Mouse (Mus musculus): Measurements from ENCODE around the gene Slc25a45. TPM values are rescaled to one million over a fixed set of nuclear protein-coding genes. Genes with fewer than 3 reads are reported as not detected.

Gene Slc25a45
- total RNA-seq, 2 experiments from 2014 or later, result 2.5 to 2.7 TPM

- H3K27ac ChIP-seq, result peak overlapping the region; percentile 85; the same call in 1 of the 2 replicates
- H3K4me3 ChIP-seq, result peak overlapping the region; percentile 97
- intact Hi-C loops (cut with DNase I), result no loop called here
- no peak for TF ChIP-seq CTCF (IDR thresholded peaks at IDR 0.05)
- no peak for DNase-seq (ENCODE audit: extremely low spot score in 1 of 2, low spot score in 2 of 2)
Measured at GRCm38 (mm10) chr19:5911430-5912102, 34.0 kb downstream of the Slc25a45 start.

GRCm38 (mm10) chr19:5912103-5913006, 34.7 kb downstream of the Slc25a45 start:
- peak; percentile 98 for DNase-seq (ENCODE audit: extremely low spot score in 1 of 2, low spot score in 2 of 2)
- peak overlapping the region; percentile 87 for H3K27ac ChIP-seq
- peak overlapping the region; percentile 97 for H3K4me3 ChIP-seq
- intact Hi-C loops (cut with DNase I), result no loop called here
- TF ChIP-seq CTCF (IDR thresholded peaks at IDR 0.05), result no peak; the same call in 1 of the 2 replicates

GRCm38 (mm10) chr19:5913007-5913719, 35.6 kb downstream of the Slc25a45 start, which contains the start of gene Dpf2:
TSS of gene Dpf2 (minus strand) at chr19:5913010.
- Histone ChIP-seq H3K4me3 (peak within 1 kb of the TSS; percentile 97), H3K27ac (peak within 1 kb of the TSS; percentile 87)
- DNase-seq (ENCODE audit: extremely low spot score in 1 of 2, low spot score in 2 of 2), result no peak
- intact Hi-C loops (cut with DNase I), result no loop called here
- no peak for TF ChIP-seq CTCF (IDR thresholded peaks at IDR 0.05)

- intact Hi-C loops (cut with DNase I), result no loop called here
- Histone ChIP-seq H3K4me3 (no peak overlapping the region), H3K27ac (no peak overlapping the region)
- no peak for DNase-seq (ENCODE audit: extremely low spot score in 1 of 2, low spot score in 2 of 2)
- no peak for TF ChIP-seq CTCF (IDR thresholded peaks at IDR 0.05)
Measured at GRCm38 (mm10) chr19:5921715-5922114, 44.1 kb downstream of the Slc25a45 start.

GRCm38 (mm10) chr19:5922119-5922942, 44.7 kb downstream of the Slc25a45 start:
- DNase-seq (ENCODE audit: extremely low spot score in 1 of 2, low spot score in 2 of 2), result no peak
- Histone ChIP-seq H3K4me3 (no peak overlapping the region), H3K27ac (no peak overlapping the region)
- TF ChIP-seq CTCF (IDR thresholded peaks at IDR 0.05), result no peak
- intact Hi-C loops (cut with DNase I), result no loop called here

- H3K4me3 ChIP-seq, result no peak overlapping the region
- no peak overlapping the region for H3K27ac ChIP-seq
- DNase-seq (ENCODE audit: extremely low spot score in 1 of 2, low spot score in 2 of 2), result no peak
- intact Hi-C loops (cut with DNase I), result no loop called here
- TF ChIP-seq CTCF (IDR thresholded peaks at IDR 0.05), result no peak
Measured at GRCm38 (mm10) chr19:5922963-5923362, 45.4 kb downstream of the Slc25a45 start.

GRCm38 (mm10) chr19:5923990-5924712, 46.5 kb downstream of the Slc25a45 start:
- TF ChIP-seq CTCF (IDR thresholded peaks at IDR 0.05), result peak; percentile 85
- intact Hi-C loops (cut with DNase I), result loop anchor here (1.0 to 2.0 kb wide), 2 partner anchors 32 to 91 kb away; partner anchors contain the start of gene Capn1
- Histone ChIP-seq H3K4me3 (peak overlapping the region; percentile 84), H3K27ac (peak overlapping the region; percentile 73)
- DNase-seq (ENCODE audit: extremely low spot score in 1 of 2, low spot score in 2 of 2), result peak; percentile 84 to 88

- Histone ChIP-seq H3K27ac (peak within 1 kb of the TSS; percentile 73), H3K4me3 (peak within 1 kb of the TSS; percentile 84)
- intact Hi-C loops (cut with DNase I), result loop anchor here (1.0 to 2.0 kb wide), 2 partner anchors 32 to 90 kb away; partner anchors contain the start of gene Capn1
- DNase-seq (ENCODE audit: extremely low spot score in 1 of 2, low spot score in 2 of 2), result peak; percentile 90 to 91
- no peak for TF ChIP-seq CTCF (IDR thresholded peaks at IDR 0.05)
Measured at GRCm38 (mm10) chr19:5924713-5925093, 47.1 kb downstream of the Slc25a45 start, which contains the start of gene Cdc42ep2. TSS of gene Cdc42ep2 (minus strand) at chr19:5924816.

- no peak for TF ChIP-seq CTCF (IDR thresholded peaks at IDR 0.05)
- intact Hi-C loops (cut with DNase I), result loop anchor here (2.0 kb wide), 1 partner anchor 89 kb away; the partner anchor contains the start of gene Capn1
- Histone ChIP-seq H3K27ac (peak overlapping the region; percentile 57; the same call in 1 of the 2 replicates), H3K4me3 (peak overlapping the region; percentile 84)
- no peak for DNase-seq (ENCODE audit: extremely low spot score in 1 of 2, low spot score in 2 of 2)
Measured at GRCm38 (mm10) chr19:5925311-5925855, 47.8 kb downstream of the Slc25a45 start.

- intact Hi-C loops (cut with DNase I), result no loop called here
- Histone ChIP-seq H3K4me3 (no peak overlapping the region), H3K27ac (no peak overlapping the region)
- DNase-seq (ENCODE audit: extremely low spot score in 1 of 2, low spot score in 2 of 2), result no peak
- TF ChIP-seq CTCF (IDR thresholded peaks at IDR 0.05), result no peak
Measured at GRCm38 (mm10) chr19:5927026-5927425, 49.4 kb downstream of the Slc25a45 start.

All from left cerebral cortex, adult 2 months (tissue).